ENCODE assay signal across 9 mouse cellular contexts in genomic region chr17:78455114-78455513, GRCm38 (mm10). TPM values are rescaled to one million over a fixed set of nuclear protein-coding genes. Genes with fewer than 3 reads are reported as not detected.
DNase-seq lines count a peak whose midpoint lies in the region; ATAC-seq and TF ChIP-seq lines count a peak whose summit lies in the region.
"Had no signal": no experiment of that assay in that cellular context is flagged by ENCODE, and none has a peak within 500 bp of the region (broad histone marks: within the 10 kb centered on the region; RNA-seq: fewer than 3 reads in every experiment).

No protein-coding gene starts in this region.

- WGBS in intestine, postnatal 0 days: 39% methylated on average over 11 of the region's 11 CpGs
- 46% methylated on average over 11 of the region's 11 CpGs for WGBS in midbrain, embryonic 15.5 days

- no peak overlapping the region for H3K9ac ChIP-seq in intestine, postnatal 0 days (ENCODE audit: low read depth, low read length)
- H3K9ac ChIP-seq in midbrain, embryonic 15.5 days: no peak overlapping the region
- H3K9ac ChIP-seq: embryonic facial prominence, embryonic 15.5 days had no signal

- H3K9me3 ChIP-seq in intestine, postnatal 0 days (ENCODE audit: control insufficient read depth): no peaks in the 10 kb centered on the region
- H3K9me3 ChIP-seq in midbrain, embryonic 15.5 days: no peaks in the 10 kb centered on the region; the same call in 1 of the 2 replicates
- H3K9me3 ChIP-seq: embryonic facial prominence, embryonic 15.5 days had no signal

- no peak overlapping the region for H3K27ac ChIP-seq in intestine, postnatal 0 days (ENCODE audit: low read depth, low read length)
- no peak overlapping the region for H3K27ac ChIP-seq in midbrain, embryonic 15.5 days
- H3K27ac ChIP-seq: embryonic facial prominence, embryonic 15.5 days had no signal

- DNase-seq in ovary, postnatal 10 days (ENCODE audit: low spot score): peak; percentile 34
- no peak for DNase-seq in ovary, adult 18-20 months (ENCODE audit: low spot score)
- DNase-seq in cerebellum, adult 9-11 months: peak; percentile 71
- peak; percentile 35 to 49 for DNase-seq in frontal cortex, postnatal 10 days (ENCODE audit: low spot score in 2 of 2)
- peak; percentile 49 to 72 for DNase-seq in left cerebral cortex, postnatal 10 days (ENCODE audit: extremely low spot score in 1 of 2, low spot score in 2 of 2)
- DNase-seq in spleen, postnatal 4 days (ENCODE audit: low spot score in 2 of 2): peak; percentile 71 to 90

- intact Hi-C loops in left cerebral cortex, postnatal 10 days (cut with DNase I): loop anchor here (5.0 kb wide), 1 partner anchor 258 kb away; no protein-coding TSS in a partner anchor

- no peaks in the 10 kb centered on the region for H3K27me3 ChIP-seq in intestine, postnatal 0 days (replicated peaks; ENCODE audit: control insufficient read depth, insufficient read depth, low read length)
- H3K27me3 ChIP-seq in midbrain, embryonic 15.5 days (replicated peaks): no peaks in the 10 kb centered on the region
- H3K27me3 ChIP-seq: embryonic facial prominence, embryonic 15.5 days had no signal

- H3K4me3 ChIP-seq in intestine, postnatal 0 days (ENCODE audit: low read depth, low read length): no peak overlapping the region
- no peak overlapping the region for H3K4me3 ChIP-seq in midbrain, embryonic 15.5 days
- H3K4me3 ChIP-seq: embryonic facial prominence, embryonic 15.5 days had no signal

- no peaks in the 10 kb centered on the region for H3K36me3 ChIP-seq in intestine, postnatal 0 days (ENCODE audit: control insufficient read depth, insufficient read depth)
- no peaks in the 10 kb centered on the region for H3K36me3 ChIP-seq in midbrain, embryonic 15.5 days (replicated peaks)
- H3K36me3 ChIP-seq: embryonic facial prominence, embryonic 15.5 days had no signal

- TF ChIP-seq CTCF in intestine, postnatal 0 days (IDR thresholded peaks at IDR 0.05; ENCODE audit: low read depth): peak; percentile 98

- no peak for ATAC-seq in intestine, postnatal 0 days
- peak; percentile 70; the same call in 1 of the 2 replicates for ATAC-seq in midbrain, embryonic 15.5 days (replicated peaks)

- H3K4me2 ChIP-seq in intestine, postnatal 0 days (replicated peaks; ENCODE audit: low read depth): no peak overlapping the region
- no peak overlapping the region for H3K4me2 ChIP-seq in midbrain, embryonic 15.5 days
- H3K4me2 ChIP-seq: embryonic facial prominence, embryonic 15.5 days had no signal

- no peaks in the 10 kb centered on the region for H3K4me1 ChIP-seq in intestine, postnatal 0 days (replicated peaks; ENCODE audit: control insufficient read depth, insufficient read depth, low read length)
- no peaks in the 10 kb centered on the region for H3K4me1 ChIP-seq in midbrain, embryonic 15.5 days
- H3K4me1 ChIP-seq: embryonic facial prominence, embryonic 15.5 days had no signal

RNA-seq across cellular contexts. Expression of gene Fez2, which starts 37.2 kb away (rescaled TPM):
- 59.4 and 62.3 TPM in 2 replicates for polyA plus RNA-seq in intestine, postnatal 0 days (2015; fragmentation: Nextera tagmentation; extraction: Ambion mirVana)
- 10 to 100 TPM; 39.6 to 43.9 TPM for total RNA-seq in left cerebral cortex, postnatal 10 days (2021)
- 47.6 and 47.8 TPM in 2 replicates for polyA plus RNA-seq in midbrain, embryonic 15.5 days (2015; fragmentation: Nextera tagmentation; extraction: Ambion mirVana)

RNA-seq across cellular contexts. Expression of gene Vit, which starts 52.8 kb away (rescaled TPM):
- polyA plus RNA-seq in intestine, postnatal 0 days (2015; fragmentation: Nextera tagmentation; extraction: Ambion mirVana): 0.93 and 1.0 TPM in 2 replicates
- 1 to 10 TPM; 5.1 to 6.0 TPM for total RNA-seq in left cerebral cortex, postnatal 10 days (2021)
- 10.0 and 11.6 TPM in 2 replicates for polyA plus RNA-seq in midbrain, embryonic 15.5 days (2015; fragmentation: Nextera tagmentation; extraction: Ambion mirVana)
